Mouse (Mus musculus) kidney, postnatal 0 days (tissue): Measurements from ENCODE around the gene Nab1. TPM values are rescaled to one million over a fixed set of nuclear protein-coding genes. Genes with fewer than 3 reads are reported as not detected.

ENCODE experiments used
- ATAC-seq: fragments of 200-750 bp; cut with Nextera tagmentation; replicated peaks from 2 replicates; pipeline ENCODE4 v1.8.0; 2017; ENCODE audit warnings: low read depth, moderate number of reproducible peaks, moderate TSS enrichment, moderate library complexity; ENCODE audit not compliant: low FRiP score
- DNase-seq: peaks from one replicate; pipeline ENCODE4 v3.0.0-alpha.2; 2016; ENCODE audit warnings: low spot score
- H3K27ac ChIP-seq: fragments of 300-500 bp; sonication (generic); 2 replicates; pipeline ENCODE4 v1.5.1; 2014; ENCODE audit warnings: mild to moderate bottlenecking
- H3K27me3 ChIP-seq: fragments of 300-500 bp; sonication (generic); 2 replicates; pipeline ENCODE4 v1.6.1; 2014; ENCODE audit warnings: low read length, mixed read lengths; ENCODE audit not compliant: insufficient read depth
- H3K36me3 ChIP-seq: fragments of 300-500 bp; sonication (generic); 2 replicates; pipeline ENCODE4 v1.6.1; 2014; ENCODE audit warnings: low read length, mixed read lengths; ENCODE audit not compliant: insufficient read depth
- H3K4me1 ChIP-seq: fragments of 300-500 bp; sonication (generic); replicated peaks from 2 replicates; pipeline ENCODE4 v1.6.1; 2014; ENCODE audit warnings: antibody characterized with exemption, low read length, mixed read lengths; ENCODE audit not compliant: insufficient read depth
- H3K4me2 ChIP-seq: fragments of 300-500 bp; sonication (generic); 2 replicates; pipeline ENCODE4 v1.6.1; 2014; ENCODE audit warnings: mild to moderate bottlenecking, low read length, moderate library complexity, mixed read lengths
- H3K4me3 ChIP-seq: fragments of 300-500 bp; sonication (generic); replicated peaks from 2 replicates; pipeline ENCODE4 v1.5.1; 2014; ENCODE audit warnings: low read depth, low read length
- H3K9ac ChIP-seq: fragments of 300-500 bp; sonication (generic); 2 replicates; pipeline ENCODE4 v1.6.1; 2014; ENCODE audit warnings: low read depth, low read length
- H3K9me3 ChIP-seq: fragments of 300-500 bp; sonication (generic); replicated peaks from 2 replicates; pipeline ENCODE4 v1.6.1; 2016; ENCODE audit warnings: low read length, inconsistent platforms, mixed read lengths
- CTCF ChIP-seq: IDR thresholded peaks from 2 replicates; pipeline ENCODE4 v1.5.1; 2016; ENCODE audit warnings: antibody characterized with exemption, low read depth, mild to moderate bottlenecking, moderate library complexity
- WGBS: fragments of 180-500 bp; shearing (Covaris S2); extraction: QIAGEN DNeasy Blood & Tissue Kit; methylation state at CpG from one replicate; pipeline ENCODE4 v1.1.7; 2014; 5-methylcytosine and 5-hydroxymethylcytosine counted together
- polyA plus RNA-seq: library from polyadenylated mRNA; unstranded; fragments of >200 nt; fragmentation: Nextera tagmentation; extraction: Ambion mirVana; gene quantifications from 2 replicates; pipeline ENCODE4 v1.2.1, GENCODE M21; 2015

Nab1 gene
- polyA plus RNA-seq, 1 experiment from 2014 or later = 15.6 TPM

- TF ChIP-seq CTCF = no peak
Observed at GRCm38 (mm10) chr1:52465830-52466229, 34.6 kb downstream of the Nab1 start.

GRCm38 (mm10) chr1:52465264-52465663 is 35.2 kb downstream of the Nab1 start:
- no peak overlapping the region for H3K4me3 ChIP-seq
- WGBS = 87% methylated on average over 3 of the region's 3 CpGs

More at GRCm38 (mm10) chr1:52465830-52466229, 34.6 kb downstream of the Nab1 start:
- Histone ChIP-seq H3K4me2 (no peak overlapping the region), H3K27me3 (no peaks in the 10 kb centered on the region), H3K4me3 (no peak overlapping the region), H3K4me1 (no peaks in the 10 kb centered on the region), H3K9ac (no peak overlapping the region), H3K36me3 (peaks cover 25% of the 10 kb centered on the region; the same call in 1 of the 2 replicates), H3K27ac (no peak overlapping the region), H3K9me3 (no peaks in the 10 kb centered on the region)
- ATAC-seq = no peak
- 83% methylated on average over 3 of the region's 3 CpGs for WGBS
- DNase-seq = no peak

GRCm38 (mm10) chr1:52463305-52463704 is 37.2 kb downstream of the Nab1 start:
- H3K27me3 ChIP-seq = no peaks in the 10 kb centered on the region
- H3K36me3 ChIP-seq = peaks cover 25% of the 10 kb centered on the region; the same call in 1 of the 2 replicates
- DNase-seq (peak; percentile 13), ATAC-seq (no peak)
- H3K27ac ChIP-seq = no peak overlapping the region
- no peaks in the 10 kb centered on the region for H3K9me3 ChIP-seq
- no peak overlapping the region for H3K4me3 ChIP-seq
- 60% methylated on average over 6 of the region's 6 CpGs for WGBS
- no peak for TF ChIP-seq CTCF
- H3K9ac ChIP-seq = no peak overlapping the region
- no peak overlapping the region for H3K4me2 ChIP-seq
- no peaks in the 10 kb centered on the region for H3K4me1 ChIP-seq

More at GRCm38 (mm10) chr1:52465264-52465663, 35.2 kb downstream of the Nab1 start:
- ATAC-seq (no peak), DNase-seq (no peak)
- H3K36me3 ChIP-seq = peaks cover 25% of the 10 kb centered on the region; the same call in 1 of the 2 replicates
- H3K27me3 ChIP-seq = no peaks in the 10 kb centered on the region
- no peaks in the 10 kb centered on the region for H3K9me3 ChIP-seq
- H3K9ac ChIP-seq = no peak overlapping the region
- H3K4me2 ChIP-seq = no peak overlapping the region
- H3K4me1 ChIP-seq = no peaks in the 10 kb centered on the region
- no peak overlapping the region for H3K27ac ChIP-seq
- TF ChIP-seq CTCF = no peak

- ATAC-seq (no peak), DNase-seq (no peak)
- no peak for TF ChIP-seq CTCF
- H3K4me1 ChIP-seq = no peaks in the 10 kb centered on the region
- H3K27me3 ChIP-seq = no peaks in the 10 kb centered on the region
- no peaks in the 10 kb centered on the region for H3K9me3 ChIP-seq
- no peak overlapping the region for H3K27ac ChIP-seq
- H3K36me3 ChIP-seq = 0 out of 2 replicates have a peak, but pooled peaks cover 9% of the 10 kb centered on the region
- 81% methylated on average over 7 of the region's 7 CpGs for WGBS
- H3K9ac ChIP-seq = no peak overlapping the region
- no peak overlapping the region for H3K4me2 ChIP-seq
- no peak overlapping the region for H3K4me3 ChIP-seq
Observed at GRCm38 (mm10) chr1:52456571-52456970, 43.9 kb downstream of the Nab1 start.

- WGBS = 90% methylated on average over 3 of the region's 3 CpGs
- Histone ChIP-seq H3K4me2 (no peak overlapping the region), H3K4me3 (no peak overlapping the region), H3K36me3 (0 out of 2 replicates have a peak, but pooled peaks cover 4% of the 10 kb centered on the region), H3K9me3 (no peaks in the 10 kb centered on the region), H3K9ac (no peak overlapping the region), H3K4me1 (no peaks in the 10 kb centered on the region), H3K27ac (no peak overlapping the region), H3K27me3 (no peaks in the 10 kb centered on the region)
- TF ChIP-seq CTCF = no peak
- ATAC-seq (no peak), DNase-seq (no peak)
Observed at GRCm38 (mm10) chr1:52454509-52455001, 45.9 kb downstream of the Nab1 start.

GRCm38 (mm10) chr1:52451360-52451759 is 49.1 kb downstream of the Nab1 start:
- no peaks in the 10 kb centered on the region for H3K27me3 ChIP-seq
- TF ChIP-seq CTCF = no peak
- 86% methylated on average over 1 of the region's 1 CpGs for WGBS
- no peak overlapping the region for H3K9ac ChIP-seq
- no peak overlapping the region for H3K27ac ChIP-seq
- DNase-seq = no peak
- no peak overlapping the region for H3K4me3 ChIP-seq
- no peaks in the 10 kb centered on the region for H3K4me1 ChIP-seq
- no peaks in the 10 kb centered on the region for H3K9me3 ChIP-seq
- ATAC-seq = no peak
- no peaks in the 10 kb centered on the region for H3K36me3 ChIP-seq
- H3K4me2 ChIP-seq = no peak overlapping the region

- DNase-seq (no peak), ATAC-seq (no peak)
- no peak overlapping the region for H3K9ac ChIP-seq
- H3K4me2 ChIP-seq = no peak overlapping the region
- no peak overlapping the region for H3K4me3 ChIP-seq
- H3K36me3 ChIP-seq = no peaks in the 10 kb centered on the region
- TF ChIP-seq CTCF = no peak
- H3K9me3 ChIP-seq = no peaks in the 10 kb centered on the region
- H3K27me3 ChIP-seq = no peaks in the 10 kb centered on the region
- H3K4me1 ChIP-seq = no peaks in the 10 kb centered on the region
- no peak overlapping the region for H3K27ac ChIP-seq
- WGBS = 39% methylated on average over 6 of the region's 6 CpGs
Observed at GRCm38 (mm10) chr1:52435856-52436255, 64.6 kb downstream of the Nab1 start.
